Mouse (Mus musculus) intestine, embryonic 14.5 days (tissue): Measurements from ENCODE around the gene Lpcat3. TPM values are rescaled to one million over a fixed set of nuclear protein-coding genes. Genes with fewer than 3 reads are reported as not detected.

Experiments used
- ATAC-seq: fragments of 200-750 bp; cut with Nextera tagmentation; replicated peaks from 2 replicates; pipeline ENCODE4 v1.8.0; 2017; ENCODE audit warnings: low read depth, moderate number of reproducible peaks, moderate TSS enrichment, moderate library complexity; ENCODE audit not compliant: low FRiP score, low TSS enrichment
- DNase-seq: peaks from one replicate; pipeline ENCODE4 v3.0.0-alpha.2; 2018; ENCODE audit warnings: low spot score
- H3K27ac ChIP-seq: fragments of 300-500 bp; sonication (generic); 2 replicates; pipeline ENCODE4 v1.5.1; 2014; ENCODE audit warnings: low read depth, mild to moderate bottlenecking, control low read depth
- H3K27me3 ChIP-seq: fragments of 300-500 bp; sonication (generic); replicated peaks from 2 replicates; pipeline ENCODE4 v1.6.1; 2014; ENCODE audit warnings: low read length, control low read depth; ENCODE audit not compliant: control insufficient read depth, insufficient read depth
- H3K36me3 ChIP-seq: fragments of 300-500 bp; sonication (generic); 2 replicates; pipeline ENCODE4 v1.6.1; 2014; ENCODE audit warnings: low read length, control low read depth; ENCODE audit not compliant: control insufficient read depth, insufficient read depth
- H3K4me1 ChIP-seq: fragments of 300-500 bp; sonication (generic); replicated peaks from 2 replicates; pipeline ENCODE4 v1.6.1; 2014; ENCODE audit warnings: low read length, control low read depth, mixed read lengths; ENCODE audit not compliant: control insufficient read depth, insufficient read depth
- H3K4me2 ChIP-seq: fragments of 300-500 bp; sonication (generic); 2 replicates; pipeline ENCODE4 v1.6.1; 2014; ENCODE audit warnings: low read length
- H3K4me3 ChIP-seq: fragments of 300-500 bp; sonication (generic); 2 replicates; pipeline ENCODE4 v1.5.1; 2014; ENCODE audit warnings: low read depth, low read length, control low read depth, mixed read lengths
- H3K9ac ChIP-seq: fragments of 300-500 bp; sonication (generic); 2 replicates; pipeline ENCODE4 v1.6.1; 2014; ENCODE audit warnings: mild to moderate bottlenecking, low read length
- H3K9me3 ChIP-seq: fragments of 300-500 bp; sonication (generic); 2 replicates; pipeline ENCODE4 v1.6.1; 2016; ENCODE audit warnings: low read length, control low read depth; ENCODE audit not compliant: control insufficient read depth
- WGBS: fragments of 180-500 bp; shearing (Covaris S2); extraction: QIAGEN DNeasy Blood & Tissue Kit; methylation state at CpG from one replicate; pipeline ENCODE4 v1.1.7; 2014; 5-methylcytosine and 5-hydroxymethylcytosine counted together
- polyA plus RNA-seq: library from polyadenylated mRNA; unstranded; fragments of >200 nt; fragmentation: Nextera tagmentation; extraction: Ambion mirVana; gene quantifications from 2 replicates; pipeline ENCODE4 v1.2.1, GENCODE M21; 2014

Lpcat3 gene
- polyA plus RNA-seq, 1 experiment from 2014 or later = 79.8 TPM

- peak within 1 kb of the TSS; percentile 95 for H3K27ac ChIP-seq
- peak within 1 kb of the TSS; percentile 71 for H3K4me2 ChIP-seq
- 0% methylated on average over 41 of the region's 41 CpGs for WGBS
- no peaks in the 10 kb centered on the region for H3K9me3 ChIP-seq
- H3K4me3 ChIP-seq = peak within 1 kb of the TSS; percentile 59
- peaks cover 26% of the 10 kb centered on the region for H3K36me3 ChIP-seq
- H3K9ac ChIP-seq = peak within 1 kb of the TSS; percentile 74
- ATAC-seq = peak; percentile 75
- no peaks in the 10 kb centered on the region for H3K27me3 ChIP-seq
- H3K4me1 ChIP-seq = peaks cover 30% of the 10 kb centered on the region
- DNase-seq = peak; percentile 93
Measured at GRCm38 (mm10) chr6:124740888-124741761, 78.3 kb downstream of the Lpcat3 start, which contains the start of gene Grcc10. Gene Grcc10, minus strand, starts transcription at chr6:124741374.

DNA sequence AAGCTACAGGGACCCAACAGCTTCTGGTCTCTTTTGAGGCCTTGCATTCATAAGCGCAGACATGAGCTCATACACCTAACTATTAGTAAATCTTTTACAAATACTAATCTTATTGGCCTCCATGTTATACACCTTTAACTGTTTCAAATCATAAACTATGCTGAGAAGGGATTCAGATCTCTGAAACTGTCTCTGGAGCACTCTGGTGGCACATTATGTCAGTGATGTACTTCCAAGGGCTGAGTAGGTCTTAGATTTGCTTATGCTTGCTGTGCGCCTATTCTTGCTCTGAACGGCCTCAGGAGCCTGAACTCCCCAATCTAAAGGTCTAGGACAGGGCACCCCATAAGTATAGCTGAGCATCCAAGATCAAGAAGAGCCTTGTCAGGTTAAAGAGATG, 79.0 kb downstream of the Lpcat3 start:
- H3K4me2 ChIP-seq = peak overlapping the region; percentile 71
- H3K27ac ChIP-seq = peak overlapping the region; percentile 95
- no peaks in the 10 kb centered on the region for H3K27me3 ChIP-seq
- peak overlapping the region; percentile 74 for H3K9ac ChIP-seq
- H3K4me1 ChIP-seq = peaks cover 37% of the 10 kb centered on the region
- DNase-seq = no peak
- no peaks in the 10 kb centered on the region for H3K9me3 ChIP-seq
- peaks cover 28% of the 10 kb centered on the region for H3K36me3 ChIP-seq
- no peak for ATAC-seq
- 72% methylated on average over 3 of the region's 3 CpGs for whole genome bisulfite sequencing
- peak overlapping the region; percentile 59; the same call in 1 of the 2 replicates for H3K4me3 ChIP-seq

GRCm38 (mm10) chr6:124742839-124743514, 80.2 kb downstream of the Lpcat3 start:
- Histone ChIP-seq H3K4me1 (peaks cover 37% of the 10 kb centered on the region), H3K36me3 (peaks cover 37% of the 10 kb centered on the region), H3K9me3 (no peaks in the 10 kb centered on the region), H3K27ac (no peak overlapping the region), H3K4me2 (no peak overlapping the region), H3K27me3 (no peaks in the 10 kb centered on the region), H3K9ac (no peak overlapping the region), H3K4me3 (no peak overlapping the region)
- WGBS = 89% methylated on average over 15 of the region's 15 CpGs
- DNase-seq = no peak
- ATAC-seq = no peak

DNA sequence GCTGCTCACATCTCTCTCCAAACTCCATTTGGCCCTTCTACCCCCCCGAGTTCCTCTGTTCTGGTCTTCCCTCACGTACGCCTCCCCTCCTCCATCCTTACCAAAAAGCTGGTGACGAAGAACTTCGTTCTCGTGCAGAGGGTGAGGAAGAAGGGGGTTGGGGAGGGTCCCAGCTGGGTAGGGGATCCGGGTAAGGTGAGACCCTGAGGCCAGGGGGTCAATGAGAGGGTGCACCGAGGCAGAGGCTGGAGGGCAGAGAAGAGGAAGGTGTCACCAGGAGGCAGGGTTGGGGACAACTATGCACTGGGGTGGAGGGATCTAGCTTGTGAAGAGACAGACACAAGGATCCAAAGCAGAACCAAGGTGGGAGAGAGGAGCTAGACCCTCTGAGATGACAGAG, 80.8 kb downstream of the Lpcat3 start:
- no peak for ATAC-seq
- WGBS = 90% methylated on average over 8 of the region's 8 CpGs
- no peak overlapping the region for H3K27ac ChIP-seq
- peaks cover 44% of the 10 kb centered on the region for H3K36me3 ChIP-seq
- H3K27me3 ChIP-seq = no peaks in the 10 kb centered on the region
- no peak for DNase-seq
- H3K9me3 ChIP-seq = no peaks in the 10 kb centered on the region
- H3K4me2 ChIP-seq = no peak overlapping the region
- H3K4me3 ChIP-seq = no peak overlapping the region
- H3K4me1 ChIP-seq = peaks cover 31% of the 10 kb centered on the region
- no peak overlapping the region for H3K9ac ChIP-seq

DNA sequence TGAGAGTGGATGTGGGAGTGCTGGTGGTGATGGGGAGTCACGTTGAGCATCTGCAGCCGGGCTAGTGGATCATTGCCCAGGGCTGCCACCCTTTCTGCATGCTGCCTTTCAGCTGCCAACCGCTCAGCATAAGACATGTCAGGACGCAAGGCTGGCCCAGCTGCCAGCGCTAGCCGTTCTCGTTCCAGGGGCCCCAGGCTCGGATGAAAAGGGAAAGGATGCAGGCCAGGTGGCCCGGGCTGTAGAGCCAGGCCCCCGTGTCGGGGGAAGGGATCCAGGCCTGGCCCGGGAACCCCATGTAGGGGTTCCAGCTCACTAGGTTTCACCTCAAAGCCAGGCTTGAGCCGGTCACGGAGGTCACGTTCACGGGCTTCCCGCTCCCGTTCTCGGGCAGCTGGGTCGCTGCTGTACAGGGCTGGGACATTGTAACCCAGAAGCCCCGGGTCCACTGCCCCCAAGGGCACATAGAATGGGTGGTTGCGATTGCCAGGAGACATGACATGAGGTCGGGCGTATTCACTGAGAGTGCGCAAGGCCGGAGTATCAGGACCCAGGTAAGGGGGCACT, 82.0 kb downstream of the Lpcat3 start:
- ATAC-seq (no peak; the same call in 1 of the 2 replicates), DNase-seq (no peak)
- H3K4me2 ChIP-seq = peak overlapping the region; percentile 94
- H3K9ac ChIP-seq = peak overlapping the region; percentile 68; the same call in 1 of the 2 replicates
- no peaks in the 10 kb centered on the region for H3K27me3 ChIP-seq
- H3K4me1 ChIP-seq = peaks cover 20% of the 10 kb centered on the region
- no peak overlapping the region for H3K27ac ChIP-seq
- whole genome bisulfite sequencing = 69% methylated on average over 26 of the region's 26 CpGs
- H3K4me3 ChIP-seq = no peak overlapping the region; the same call in 1 of the 2 replicates
- H3K36me3 ChIP-seq = peaks cover 55% of the 10 kb centered on the region
- H3K9me3 ChIP-seq = no peaks in the 10 kb centered on the region

- peak overlapping the region; percentile 68 for H3K9ac ChIP-seq
- peak overlapping the region; percentile 94 for H3K4me2 ChIP-seq
- H3K9me3 ChIP-seq = no peaks in the 10 kb centered on the region
- H3K4me3 ChIP-seq = peak overlapping the region; percentile 46
- peaks cover 55% of the 10 kb centered on the region for H3K36me3 ChIP-seq
- DNase-seq (peak; percentile 94), ATAC-seq (peak; percentile 82)
- H3K27me3 ChIP-seq = no peaks in the 10 kb centered on the region
- peaks cover 17% of the 10 kb centered on the region for H3K4me1 ChIP-seq
- H3K27ac ChIP-seq = peak overlapping the region; percentile 84
- 1% methylated on average over 85 of the region's 85 CpGs for WGBS
Measured at GRCm38 (mm10) chr6:124745490-124746295, 82.9 kb downstream of the Lpcat3 start.

DNA sequence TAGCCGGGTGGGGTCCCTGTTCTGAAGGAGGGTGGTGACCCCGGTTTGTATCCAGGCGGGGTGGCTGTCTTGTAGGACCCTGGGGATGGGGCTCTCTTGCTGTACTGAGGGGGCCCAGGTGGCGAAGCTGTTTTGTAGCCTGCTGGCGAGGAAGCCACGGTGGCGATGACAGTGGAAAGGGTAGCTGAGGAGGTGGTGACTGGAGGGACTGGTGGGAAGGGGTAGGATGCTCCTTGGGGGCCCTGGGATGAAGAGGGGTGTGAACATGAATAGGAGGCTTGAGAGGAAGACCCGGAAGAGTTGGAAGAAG, 83.4 kb downstream of the Lpcat3 start:
- H3K9ac ChIP-seq = peak overlapping the region; percentile 68
- peaks cover 17% of the 10 kb centered on the region for H3K4me1 ChIP-seq
- H3K27ac ChIP-seq = peak overlapping the region; percentile 84
- H3K36me3 ChIP-seq = peaks cover 55% of the 10 kb centered on the region
- H3K27me3 ChIP-seq = no peaks in the 10 kb centered on the region
- H3K4me2 ChIP-seq = peak overlapping the region; percentile 94
- ATAC-seq (no peak), DNase-seq (peak; percentile 77)
- 22% methylated on average over 8 of the region's 8 CpGs for WGBS
- H3K4me3 ChIP-seq = peak overlapping the region; percentile 46
- H3K9me3 ChIP-seq = no peaks in the 10 kb centered on the region
